Mouse (Mus musculus) urinary bladder, postnatal 0 days (tissue): ENCODE measurements around the gene Rap1a. TPM values are rescaled to one million over a fixed set of nuclear protein-coding genes. Genes with fewer than 3 reads are reported as not detected.

Source experiments
- polyA plus RNA-seq: library from polyadenylated mRNA; unstranded; fragments of >200 nt; fragmentation: Nextera tagmentation; extraction: Ambion mirVana; gene quantifications from 2 replicates; pipeline ENCODE4 v1.2.1, GENCODE M21; 2015

The Rap1a gene
- 316 and 374 TPM in 2 replicates for polyA plus RNA-seq

GRCm38 (mm10) chr3:105801191-105802166 lies at the start of gene Rap1a:
Gene Rap1a, minus strand, starts transcription at chr3:105801336.

DNA sequence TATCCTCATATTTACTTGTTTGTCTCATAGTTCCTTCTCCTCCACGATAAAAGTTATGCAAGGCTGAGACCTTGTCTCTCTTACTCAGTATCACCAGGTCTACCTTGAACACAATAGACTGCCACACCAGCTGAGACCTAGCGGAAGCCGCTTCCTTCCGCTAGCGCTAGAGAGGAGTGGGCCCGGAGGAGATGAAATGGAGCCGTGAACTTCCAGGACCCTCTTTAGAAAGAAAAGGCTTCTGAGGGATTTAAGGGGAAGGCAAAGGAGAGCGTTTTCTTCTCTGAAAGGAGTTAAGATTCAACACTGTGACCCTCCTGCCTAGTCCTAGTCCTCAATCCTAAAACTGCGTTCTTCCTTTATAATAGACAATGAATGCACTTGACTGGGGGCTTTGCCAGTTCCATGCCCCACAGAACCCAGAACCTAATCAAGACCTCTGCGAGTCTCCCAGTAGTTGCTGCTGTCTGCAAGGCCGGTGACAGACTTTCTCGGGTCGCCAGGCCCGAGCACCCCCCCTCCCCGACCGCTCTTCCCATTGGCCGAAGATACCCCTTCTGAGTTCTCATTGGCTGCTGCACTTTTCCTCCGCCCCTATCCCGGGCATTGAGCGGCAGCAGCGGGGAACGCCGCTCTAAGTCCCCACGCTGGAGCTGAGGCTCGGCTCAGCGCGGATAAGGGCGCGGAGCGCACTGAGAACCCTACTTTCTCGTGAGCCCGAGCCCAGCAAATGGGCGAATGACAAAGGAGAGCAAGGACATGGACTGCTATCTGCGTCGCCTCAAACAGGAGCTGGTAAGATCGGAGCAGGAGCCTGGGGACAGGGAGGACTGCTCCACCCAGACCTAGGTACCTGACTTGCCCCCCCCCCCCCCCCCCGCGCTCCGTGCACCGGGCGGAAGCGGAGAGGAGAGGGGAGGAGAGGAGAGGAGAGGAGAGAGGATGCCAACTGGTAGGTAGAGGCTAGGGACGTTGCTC lies 96.8 kb downstream of the Rap1a start, which contains the start of gene Inka2:
TSS of gene Inka2 (plus strand) at position 569 of the 978 bp plus-strand sequence.

DNA sequence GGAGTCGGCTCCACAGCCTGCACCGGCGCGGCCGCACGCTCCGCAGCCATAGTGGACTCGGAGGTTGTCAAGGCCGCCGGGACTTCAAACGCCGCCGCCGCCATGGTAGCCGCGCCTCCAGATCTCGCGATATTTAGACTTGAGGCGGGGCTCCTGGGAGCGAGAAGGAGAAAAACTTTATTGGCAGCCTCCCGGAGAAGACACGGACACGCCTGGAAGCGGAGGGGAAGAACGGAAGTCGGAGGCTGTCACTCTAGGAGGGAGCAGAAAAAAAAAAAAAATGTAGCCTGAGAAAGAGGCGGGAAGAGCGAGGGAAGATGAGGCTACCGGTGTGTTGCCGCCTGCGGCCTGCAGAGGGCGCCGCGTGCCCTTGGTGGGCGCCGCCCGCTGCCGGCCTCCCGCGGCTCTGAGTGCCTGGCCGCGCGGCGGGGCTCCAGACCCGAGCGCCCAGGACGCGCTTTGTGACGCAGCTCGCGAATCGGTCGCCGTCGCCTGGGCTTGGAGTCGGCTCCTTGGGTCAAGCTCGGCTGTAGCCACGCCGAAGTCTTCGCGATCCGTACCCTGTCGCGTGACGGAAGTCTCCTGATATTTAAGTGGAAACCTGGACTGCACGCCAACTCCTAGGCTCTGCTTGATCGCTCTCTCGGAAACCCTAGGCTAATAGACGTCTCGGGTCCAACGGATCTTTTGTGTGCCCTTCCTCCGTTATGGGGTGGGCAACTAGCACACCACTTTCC lies 113.6 kb downstream of the Rap1a start, which contains the start of gene Ddx20:
TSS of gene Ddx20 (minus strand) at position 251 of the 737 bp plus-strand sequence.

Other genes with a start within 250 kb of the Rap1a start
- gene Ddx20, start 113.8 kb downstream of the Rap1a start, polyA plus RNA-seq = 11.0 and 12.0 TPM in 2 replicates
- gene Inka2, start 96.7 kb downstream of the Rap1a start, polyA plus RNA-seq = 5.3 and 5.9 TPM in 2 replicates
- 0.23 and 0.81 TPM in 2 replicates for gene Adora3, start 69.5 kb upstream of the Rap1a start, polyA plus RNA-seq
- not detected in 2 replicates for gene Tmigd3, start 69.6 kb upstream of the Rap1a start, polyA plus RNA-seq
- 0.37 and 0.91 TPM in 2 replicates for gene I830077J02Rik, start 131.3 kb upstream of the Rap1a start, polyA plus RNA-seq
- gene Wdr77, start 158.0 kb upstream of the Rap1a start, polyA plus RNA-seq = 69.8 and 71.3 TPM in 2 replicates
- gene Atp5f1, start 158.8 kb upstream of the Rap1a start, polyA plus RNA-seq = 363 and 394 TPM in 2 replicates
- 0.30 and 0.58 TPM in 2 replicates for gene Ovgp1, start 172.4 kb upstream of the Rap1a start, polyA plus RNA-seq
- not detected in 2 replicates for gene Pifo, start 213.3 kb upstream of the Rap1a start, polyA plus RNA-seq
- 0.17 and 0.39 TPM in 2 replicates for gene Chil5, start 231.5 kb upstream of the Rap1a start, polyA plus RNA-seq